Mouse (Mus musculus): Measurements from ENCODE around the gene Mgst3. TPM values are rescaled to one million over a fixed set of nuclear protein-coding genes. Genes with fewer than 3 reads are reported as not detected.
"Not testable (repeated sequence)": the region's sequence is repeated elsewhere in the genome, so short reads cannot be mapped to it uniquely, and the experiment has no call there.

Mgst3 gene
- total and polyA plus RNA-seq, 3 experiments, result 10.9 to 34.4 (median 22.7) TPM

DNA sequence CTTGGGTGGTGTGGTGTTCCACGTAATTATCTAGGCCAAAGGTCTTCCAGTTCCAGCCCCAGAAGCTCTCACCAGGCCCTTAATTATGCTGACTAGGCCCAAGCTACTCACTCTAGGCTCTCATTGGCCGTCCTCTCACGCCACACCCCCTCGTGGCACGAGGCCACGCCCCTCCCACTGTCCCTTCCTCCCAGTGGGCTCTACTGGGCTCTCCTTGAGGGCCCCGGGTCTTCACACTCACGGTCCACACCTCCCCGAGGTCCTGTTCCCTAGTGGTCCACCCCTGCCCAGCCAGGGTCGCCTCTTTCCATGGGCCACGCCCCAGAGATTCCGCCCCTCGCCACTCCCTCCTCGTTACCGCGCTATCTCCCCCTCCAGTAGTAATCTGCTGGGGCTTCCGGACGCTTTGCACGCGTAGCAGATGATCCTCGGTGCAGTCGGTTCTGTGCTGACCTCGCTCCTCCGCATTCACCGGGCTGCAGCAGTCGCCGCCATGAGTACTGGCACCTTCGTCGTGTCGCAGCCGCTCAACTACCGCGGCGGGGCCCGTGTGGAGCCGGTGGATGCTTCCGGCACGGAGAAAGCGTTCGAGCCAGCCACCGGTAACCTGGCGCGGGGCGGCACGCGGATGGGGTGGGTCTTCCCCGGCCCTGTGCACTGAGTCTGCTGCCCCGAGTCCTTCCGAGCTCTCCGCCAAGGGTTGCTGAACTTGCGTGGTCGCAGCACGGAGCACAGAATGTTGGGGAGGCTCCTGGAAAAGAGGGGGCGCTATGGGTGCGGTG lies 43.6 kb downstream of the Mgst3 start, which contains the start of gene Aldh9a1:
TSS of gene Aldh9a1 (plus strand) at position 177 of the 782 bp plus-strand sequence.
- peaks cover 19% of the 10 kb centered on the region for H3K4me1 ChIP-seq (ENCODE audit: insufficient read depth, low read depth, low read length)
- TF ChIP-seq GATA2 (IDR thresholded peaks at IDR 0.05; ENCODE audit: borderline replicate concordance, low read depth, low read length), result no peak
- no peak for TF ChIP-seq CTCF (IDR thresholded peaks at IDR 0.05; ENCODE audit: low read depth, low read length)
- TF ChIP-seq TAL1 (conservative IDR thresholded peaks at IDR 0.05; ENCODE audit: low read depth, low read length), result no peak
- no peak for TF ChIP-seq POLR2AphosphoS5 (IDR thresholded peaks at IDR 0.05; ENCODE audit: insufficient replicate concordance, low read depth, low read length)
- TF ChIP-seq GATA1 (IDR thresholded peaks at IDR 0.05; ENCODE audit: borderline replicate concordance, low read length), result no peak
- peak within 1 kb of the TSS; percentile 93 for H3K4me3 ChIP-seq (ENCODE audit: low read depth, low read length)
- no peaks in the 10 kb centered on the region for H3K9me3 ChIP-seq (replicated peaks)
- H3K36me3 ChIP-seq (replicated peaks), result peaks cover 29% of the 10 kb centered on the region
- no peaks in the 10 kb centered on the region for H3K27me3 ChIP-seq (ENCODE audit: insufficient read depth, low read length)
- ATAC-seq (ENCODE audit: extremely low read depth, insufficient number of reproducible peaks, low FRiP score, poor library complexity, severe bottlenecking), result peak; percentile 95
- DNase-seq (ENCODE audit: low spot score), result peak; percentile 93

- not testable (repeated sequence) for ATAC-seq (ENCODE audit: extremely low read depth, insufficient number of reproducible peaks, low FRiP score, poor library complexity, severe bottlenecking); DNase-seq (ENCODE audit: low spot score); H3K9me3 ChIP-seq (replicated peaks); H3K27me3 ChIP-seq (ENCODE audit: insufficient read depth, low read length); H3K4me3 ChIP-seq (ENCODE audit: low read depth, low read length)
- Histone ChIP-seq H3K4me1 (ENCODE audit: insufficient read depth, low read depth, low read length) (peaks cover 19% of the 10 kb centered on the region), H3K36me3 (replicated peaks) (peaks cover 21% of the 10 kb centered on the region)
Observed at GRCm38 (mm10) chr1:167349206-167349605, 44.4 kb downstream of the Mgst3 start.

DNA sequence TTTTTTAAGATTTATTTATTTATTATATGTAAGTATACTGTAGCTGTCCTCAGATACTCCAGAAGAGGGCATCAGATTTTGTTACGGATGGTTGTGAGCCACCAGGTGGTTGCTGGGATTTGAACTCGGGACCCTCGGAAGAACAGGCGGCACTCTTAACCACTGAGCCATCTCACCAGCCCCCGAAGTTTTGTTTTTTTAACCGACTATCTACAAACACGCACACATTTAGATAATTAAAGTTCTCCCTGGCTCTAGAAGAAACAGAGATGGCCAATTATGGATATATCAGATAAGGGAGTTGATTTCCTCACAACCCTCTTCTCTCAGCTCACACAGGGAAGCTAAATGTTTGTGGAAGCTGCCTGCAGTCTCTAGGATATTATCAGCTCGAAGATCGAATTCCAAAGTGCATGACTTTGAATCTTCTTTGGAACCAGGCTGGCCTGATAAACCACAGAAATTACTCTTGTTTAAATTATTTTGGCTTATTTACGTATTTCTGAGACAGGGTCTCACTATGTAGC lies 47.6 kb downstream of the Mgst3 start:
- not testable (repeated sequence) for H3K27me3 ChIP-seq (ENCODE audit: insufficient read depth, low read length); ATAC-seq (ENCODE audit: extremely low read depth, insufficient number of reproducible peaks, low FRiP score, poor library complexity, severe bottlenecking); H3K9me3 ChIP-seq (replicated peaks); DNase-seq (ENCODE audit: low spot score); H3K4me3 ChIP-seq (ENCODE audit: low read depth, low read length); H3K36me3 ChIP-seq (replicated peaks)
- peaks cover 16% of the 10 kb centered on the region for H3K4me1 ChIP-seq (ENCODE audit: insufficient read depth, low read depth, low read length)

- H3K36me3 ChIP-seq (replicated peaks), result no peaks in the 10 kb centered on the region
- no peak overlapping the region for H3K4me3 ChIP-seq (ENCODE audit: low read depth, low read length)
- TF ChIP-seq POLR2AphosphoS5 (IDR thresholded peaks at IDR 0.05; ENCODE audit: insufficient replicate concordance, low read depth, low read length) (no peak), CTCF (IDR thresholded peaks at IDR 0.05; ENCODE audit: low read depth, low read length) (no peak)
- ATAC-seq (ENCODE audit: extremely low read depth, insufficient number of reproducible peaks, low FRiP score, poor library complexity, severe bottlenecking), result no peak
- H3K27me3 ChIP-seq (ENCODE audit: insufficient read depth, low read length), result peaks cover 6% of the 10 kb centered on the region; the same call in 1 of the 2 replicates
- no peak for DNase-seq (ENCODE audit: low spot score)
- no peaks in the 10 kb centered on the region for H3K9me3 ChIP-seq (replicated peaks)
- peaks cover 6% of the 10 kb centered on the region; the same call in 1 of the 2 replicates for H3K4me1 ChIP-seq (ENCODE audit: insufficient read depth, low read depth, low read length)
Observed at GRCm38 (mm10) chr1:167342831-167343230, 50.8 kb downstream of the Mgst3 start.

- DNase-seq (ENCODE audit: low spot score), result no peak
- TF ChIP-seq TAL1 (conservative IDR thresholded peaks at IDR 0.05; ENCODE audit: low read depth, low read length) (no peak), GATA1 (IDR thresholded peaks at IDR 0.05; ENCODE audit: borderline replicate concordance, low read length) (no peak), CTCF (IDR thresholded peaks at IDR 0.05; ENCODE audit: low read depth, low read length) (no peak), POLR2AphosphoS5 (IDR thresholded peaks at IDR 0.05; ENCODE audit: insufficient replicate concordance, low read depth, low read length) (no peak), GATA2 (IDR thresholded peaks at IDR 0.05; ENCODE audit: borderline replicate concordance, low read depth, low read length) (no peak)
- H3K4me1 ChIP-seq (ENCODE audit: insufficient read depth, low read depth, low read length), result peaks cover 10% of the 10 kb centered on the region; the same call in 1 of the 2 replicates
- peaks cover 3% of the 10 kb centered on the region for H3K36me3 ChIP-seq (replicated peaks)
- no peaks in the 10 kb centered on the region for H3K9me3 ChIP-seq (replicated peaks)
- H3K27me3 ChIP-seq (ENCODE audit: insufficient read depth, low read length), result peaks cover 6% of the 10 kb centered on the region; the same call in 1 of the 2 replicates
- ATAC-seq (ENCODE audit: extremely low read depth, insufficient number of reproducible peaks, low FRiP score, poor library complexity, severe bottlenecking), result no peak
- no peak overlapping the region for H3K4me3 ChIP-seq (ENCODE audit: low read depth, low read length)
Observed at GRCm38 (mm10) chr1:167340910-167341528, 52.6 kb downstream of the Mgst3 start.

GRCm38 (mm10) chr1:167340111-167340787 lies 53.4 kb downstream of the Mgst3 start:
- peaks cover 6% of the 10 kb centered on the region; the same call in 1 of the 2 replicates for H3K27me3 ChIP-seq (ENCODE audit: insufficient read depth, low read length)
- peaks cover 10% of the 10 kb centered on the region; the same call in 1 of the 2 replicates for H3K4me1 ChIP-seq (ENCODE audit: insufficient read depth, low read depth, low read length)
- TF ChIP-seq GATA1 (IDR thresholded peaks at IDR 0.05; ENCODE audit: borderline replicate concordance, low read length), result no peak
- no peak for TF ChIP-seq CTCF (IDR thresholded peaks at IDR 0.05; ENCODE audit: low read depth, low read length)
- TF ChIP-seq POLR2AphosphoS5 (IDR thresholded peaks at IDR 0.05; ENCODE audit: insufficient replicate concordance, low read depth, low read length), result no peak
- no peak for TF ChIP-seq GATA2 (IDR thresholded peaks at IDR 0.05; ENCODE audit: borderline replicate concordance, low read depth, low read length)
- TF ChIP-seq TAL1 (conservative IDR thresholded peaks at IDR 0.05; ENCODE audit: low read depth, low read length), result no peak
- H3K36me3 ChIP-seq (replicated peaks), result peaks cover 8% of the 10 kb centered on the region
- ATAC-seq (ENCODE audit: extremely low read depth, insufficient number of reproducible peaks, low FRiP score, poor library complexity, severe bottlenecking), result peak; percentile 68
- no peak for DNase-seq (ENCODE audit: low spot score)
- no peaks in the 10 kb centered on the region for H3K9me3 ChIP-seq (replicated peaks)
- H3K4me3 ChIP-seq (ENCODE audit: low read depth, low read length), result no peak overlapping the region

Measured in G1E (cell line).